Mouse (Mus musculus) erythroid progenitor cell, adult 5-6 weeks (primary cell): ENCODE data around the gene Utp14a. TPM values are rescaled to one million over a fixed set of nuclear protein-coding genes. Genes with fewer than 3 reads are reported as not detected.
"Not testable (repeated sequence)": the region's sequence is repeated elsewhere in the genome, so short reads cannot be mapped to it uniquely, and the experiment has no call there.

Experiments used
- ATAC-seq: replicated peaks from 2 replicates; pipeline ENCODE4 v1.8.0; 2016; ENCODE audit warnings: moderate number of reproducible peaks, mild to moderate bottlenecking, moderate TSS enrichment, inconsistent platforms; ENCODE audit not compliant: poor library complexity, low FRiP score, severe bottlenecking
- total RNA-seq, 2 experiments: library from RNA; stranded (forward) in 1 of 2; stranded (reverse) in 1 of 2; fragments of 150-400 nt in 1 of 2; fragments of 186-747, 209-891 nt in 1 of 2; gene quantifications; 2 replicates each; pipeline versions ENCODE4 v1.2.3 to v1.2.4; 2015 to 2017; ENCODE audit warnings: low replicate concordance in 2 of 2

Gene Utp14a
- total RNA-seq (2015; ENCODE audit: low replicate concordance), result 5.4 and 8.4 TPM in 2 replicates
- total RNA-seq (2017; ENCODE audit: low replicate concordance), result 8.4 and 10.4 TPM in 2 replicates

GRCm38 (mm10) chrX:48256468-48257007, at the start of gene Utp14a:
Gene Utp14a (plus strand): TSS chrX:48256862.
- ATAC-seq, result peak; percentile 100

- ATAC-seq, result no peak
Measured at GRCm38 (mm10) chrX:48207761-48208487, 48.7 kb upstream of the Utp14a start.

- peak; percentile 100 for ATAC-seq
Measured at GRCm38 (mm10) chrX:48208519-48209185, 48.0 kb upstream of the Utp14a start, which contains the start of gene Zdhhc9. Gene Zdhhc9 (minus strand): TSS chrX:48208878.

GRCm38 (mm10) chrX:48209746-48210145, 46.9 kb upstream of the Utp14a start:
- not testable (repeated sequence) for ATAC-seq

- no peak for ATAC-seq
Measured at GRCm38 (mm10) chrX:48219468-48219867, 37.2 kb upstream of the Utp14a start.

- no peak for ATAC-seq
Measured at GRCm38 (mm10) chrX:48222706-48223105, 34.0 kb upstream of the Utp14a start.

- no peak for ATAC-seq
Measured at GRCm38 (mm10) chrX:48226225-48226624, 30.4 kb upstream of the Utp14a start.

GRCm38 (mm10) chrX:48234417-48234816, 22.2 kb upstream of the Utp14a start:
- no peak for ATAC-seq

GRCm38 (mm10) chrX:48255830-48256428, 733 bp upstream of the Utp14a start:
- ATAC-seq, result peak; percentile 72

GRCm38 (mm10) chrX:48257011-48257410, 349 bp downstream of the Utp14a start:
- ATAC-seq, result no peak

GRCm38 (mm10) chrX:48271671-48272070, 15.0 kb downstream of the Utp14a start:
- no peak for ATAC-seq

GRCm38 (mm10) chrX:48274634-48275033, 18.0 kb downstream of the Utp14a start:
- ATAC-seq, result no peak

- peak; percentile 76 for ATAC-seq
Measured at GRCm38 (mm10) chrX:48278103-48278502, 21.4 kb downstream of the Utp14a start.

GRCm38 (mm10) chrX:48284386-48285005, 27.8 kb downstream of the Utp14a start:
- ATAC-seq, result peak; percentile 80

- ATAC-seq, result peak; percentile 57
Measured at GRCm38 (mm10) chrX:48285006-48285650, 28.5 kb downstream of the Utp14a start.

GRCm38 (mm10) chrX:48285651-48286021, 29.0 kb downstream of the Utp14a start:
- ATAC-seq, result peak; percentile 78

GRCm38 (mm10) chrX:48286488-48286887, 29.8 kb downstream of the Utp14a start:
- no peak for ATAC-seq

- ATAC-seq, result peak; percentile 63
Measured at GRCm38 (mm10) chrX:48288008-48288407, 31.3 kb downstream of the Utp14a start.

- no peak for ATAC-seq
Measured at GRCm38 (mm10) chrX:48291413-48291812, 34.8 kb downstream of the Utp14a start.

- no peak for ATAC-seq
Measured at GRCm38 (mm10) chrX:48305356-48305755, 48.7 kb downstream of the Utp14a start.
